In the genomic region with DNA sequence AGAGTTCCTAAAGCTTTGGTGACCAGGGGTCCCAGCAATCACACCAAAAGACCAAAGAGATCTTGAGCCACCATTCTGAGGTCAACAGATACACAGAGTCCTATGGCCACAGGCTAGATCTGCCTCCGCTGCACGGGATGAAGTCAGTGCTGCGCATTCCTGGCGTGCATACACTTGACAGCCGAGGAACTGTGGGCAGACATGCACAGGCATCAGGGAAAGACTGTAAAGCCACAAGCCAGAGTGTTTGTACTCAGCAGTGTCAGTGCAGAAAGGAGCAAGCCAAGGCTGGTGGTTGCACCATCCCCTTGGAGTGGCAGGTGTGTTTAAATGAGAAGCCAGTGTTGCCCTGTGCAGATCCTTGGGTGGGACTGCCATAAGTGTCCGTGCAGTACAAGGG, we compare ENCODE assay signal across 27 mouse cellular contexts. TPM values are rescaled to one million over a fixed set of nuclear protein-coding genes. Genes with fewer than 3 reads are reported as not detected.
DNase-seq lines count a peak whose midpoint lies in the region; ATAC-seq and TF ChIP-seq lines count a peak whose summit lies in the region.
"Had no signal": no experiment of that assay in that cellular context is flagged by ENCODE, and none has a peak within 500 bp of the region (broad histone marks: within the 10 kb centered on the region; RNA-seq: fewer than 3 reads in every experiment).

No protein-coding gene starts in this region.

- DNase-seq in heart, adult 2 months: no peak
- DNase-seq in heart, postnatal 0 days (ENCODE audit: low spot score): no peak
- no peak for DNase-seq in heart, adult 11 months
- peak; percentile 15 for DNase-seq in lung, embryonic 14.5 days
- no peak for DNase-seq in lung, postnatal 36 days
- DNase-seq in forebrain, embryonic 14.5 days (ENCODE audit: low spot score): no peak
- DNase-seq: adrenal gland, adult 2 months; adrenal gland, postnatal 14 days; cerebellum, adult 11 months; cerebellum, adult 2 months; cerebellum, adult 9-11 months; cerebellum, postnatal 25 days; gastrocnemius, postnatal 10 days; gastrocnemius, postnatal 36 days; heart, postnatal 36 days; kidney, adult 18-20 months had no signal

- no peaks in the 10 kb centered on the region for H3K36me3 ChIP-seq in heart, embryonic 13.5 days
- H3K36me3 ChIP-seq in heart, adult 2 months (ENCODE audit: control insufficient read depth, insufficient read depth, low read length): no peaks in the 10 kb centered on the region
- no peaks in the 10 kb centered on the region for H3K36me3 ChIP-seq in heart, postnatal 0 days (replicated peaks; ENCODE audit: control insufficient read depth, insufficient read depth, low read length)
- H3K36me3 ChIP-seq in lung, embryonic 14.5 days (ENCODE audit: insufficient read depth): no peaks in the 10 kb centered on the region
- no peaks in the 10 kb centered on the region for H3K36me3 ChIP-seq in forebrain, embryonic 14.5 days (ENCODE audit: control insufficient read depth, insufficient read depth, low read length)
- H3K36me3 ChIP-seq: embryonic facial prominence, embryonic 12.5 days; embryonic facial prominence, embryonic 15.5 days; forebrain, embryonic 12.5 days; heart, embryonic 10.5 days had no signal

- H3K9me3 ChIP-seq in heart, embryonic 13.5 days: no peaks in the 10 kb centered on the region
- H3K9me3 ChIP-seq in heart, postnatal 0 days (replicated peaks; ENCODE audit: control insufficient read depth, low read length): no peaks in the 10 kb centered on the region
- H3K9me3 ChIP-seq in lung, embryonic 14.5 days (ENCODE audit: low read depth, low read length): no peaks in the 10 kb centered on the region
- H3K9me3 ChIP-seq in forebrain, embryonic 14.5 days (replicated peaks; ENCODE audit: control insufficient read depth, low read length): no peaks in the 10 kb centered on the region
- H3K9me3 ChIP-seq: embryonic facial prominence, embryonic 12.5 days; embryonic facial prominence, embryonic 15.5 days; forebrain, embryonic 12.5 days; heart, embryonic 10.5 days had no signal

- no peak overlapping the region for H3K4me2 ChIP-seq in heart, embryonic 13.5 days
- no peak overlapping the region for H3K4me2 ChIP-seq in heart, postnatal 0 days (ENCODE audit: low read depth, low read length)
- no peak overlapping the region for H3K4me2 ChIP-seq in lung, embryonic 14.5 days
- H3K4me2 ChIP-seq in forebrain, embryonic 14.5 days (ENCODE audit: low read length): no peak overlapping the region
- H3K4me2 ChIP-seq: embryonic facial prominence, embryonic 12.5 days; embryonic facial prominence, embryonic 15.5 days; forebrain, embryonic 12.5 days; hindbrain, embryonic 14.5 days had no signal

- intact Hi-C loops in heart, adult 2 months (cut with DNase I): loop anchor here (5.0 kb wide), 1 partner anchor 63 kb away; no protein-coding TSS in a partner anchor

- no peaks in the 10 kb centered on the region for H3K79me2 ChIP-seq in heart, adult 2 months (replicated peaks; ENCODE audit: control insufficient read depth, insufficient read depth, low read length)

- no peak overlapping the region for H3K9ac ChIP-seq in heart, embryonic 13.5 days
- H3K9ac ChIP-seq in heart, adult 2 months (ENCODE audit: low read depth, low read length): no peak overlapping the region
- H3K9ac ChIP-seq in heart, postnatal 0 days (replicated peaks; ENCODE audit: low read depth, low read length): no peak overlapping the region
- H3K9ac ChIP-seq in lung, embryonic 14.5 days: no peak overlapping the region
- no peak overlapping the region for H3K9ac ChIP-seq in forebrain, embryonic 14.5 days (ENCODE audit: low read length)
- H3K9ac ChIP-seq: embryonic facial prominence, embryonic 12.5 days; embryonic facial prominence, embryonic 15.5 days; forebrain, embryonic 12.5 days; hindbrain, embryonic 14.5 days had no signal

- TF ChIP-seq EP300 in heart, adult 2 months (IDR thresholded peaks at IDR 0.05; ENCODE audit: insufficient read depth, low read depth, low read length): no peak
- no peak for TF ChIP-seq EP300 in heart, postnatal 0 days (IDR thresholded peaks at IDR 0.05; ENCODE audit: low read depth)

- TF ChIP-seq CTCF in heart, adult 2 months (IDR thresholded peaks at IDR 0.05): no peak
- no peak for TF ChIP-seq CTCF in heart, postnatal 0 days (IDR thresholded peaks at IDR 0.05; ENCODE audit: low read depth)
- TF ChIP-seq CTCF in lung, embryonic 14.5 days (IDR thresholded peaks at IDR 0.05; ENCODE audit: low read depth): no peak

- no peak for ATAC-seq in heart, embryonic 13.5 days (ENCODE audit: extremely low read depth, insufficient number of reproducible peaks, low FRiP score, low TSS enrichment)
- peak; percentile 62 for ATAC-seq in heart, postnatal 0 days (ENCODE audit: insufficient read depth, low read depth)
- ATAC-seq in lung, embryonic 14.5 days (ENCODE audit: insufficient read depth): no peak
- ATAC-seq in forebrain, embryonic 14.5 days: no peak
- ATAC-seq: CD4-positive, CD25-positive, alpha-beta regulatory T cell, adult 4 months; forebrain, embryonic 16.5 days; hindbrain, postnatal 0 days; inflammation-experienced regulatory T-cells, adult 6 months; intestine, embryonic 16.5 days had no signal

- no peaks in the 10 kb centered on the region for H3K27me3 ChIP-seq in heart, embryonic 13.5 days (replicated peaks)
- no peaks in the 10 kb centered on the region for H3K27me3 ChIP-seq in heart, adult 2 months (ENCODE audit: control insufficient read depth, insufficient read depth, low read length)
- H3K27me3 ChIP-seq in heart, postnatal 0 days (ENCODE audit: control insufficient read depth, insufficient read depth, low read length): no peaks in the 10 kb centered on the region
- H3K27me3 ChIP-seq in lung, embryonic 14.5 days (ENCODE audit: insufficient read depth, low read length): no peaks in the 10 kb centered on the region
- H3K27me3 ChIP-seq in forebrain, embryonic 14.5 days (replicated peaks; ENCODE audit: control insufficient read depth, insufficient read depth, low read length): no peaks in the 10 kb centered on the region
- H3K27me3 ChIP-seq: embryonic facial prominence, embryonic 12.5 days; embryonic facial prominence, embryonic 15.5 days; forebrain, embryonic 12.5 days had no signal

- WGBS in heart, embryonic 13.5 days: 46% methylated on average over 6 of the region's 6 CpGs
- 73% methylated on average over 6 of the region's 6 CpGs for WGBS in heart, adult 2 months
- 52% methylated on average over 6 of the region's 6 CpGs for WGBS in heart, postnatal 0 days
- WGBS in lung, embryonic 14.5 days: 56% methylated on average over 6 of the region's 6 CpGs
- WGBS in forebrain, embryonic 14.5 days: 88% methylated on average over 6 of the region's 6 CpGs

- peaks cover 65% of the 10 kb centered on the region for H3K4me1 ChIP-seq in heart, embryonic 13.5 days
- H3K4me1 ChIP-seq in heart, adult 2 months (ENCODE audit: control insufficient read depth, insufficient read depth, low read length): peaks cover 2% of the 10 kb centered on the region; the same call in 1 of the 2 replicates
- peaks cover 14% of the 10 kb centered on the region for H3K4me1 ChIP-seq in heart, postnatal 0 days (ENCODE audit: control insufficient read depth, insufficient read depth)
- H3K4me1 ChIP-seq in lung, embryonic 14.5 days (ENCODE audit: insufficient read depth): no peaks in the 10 kb centered on the region
- no peaks in the 10 kb centered on the region; the same call in 1 of the 2 replicates for H3K4me1 ChIP-seq in forebrain, embryonic 14.5 days (ENCODE audit: control insufficient read depth, insufficient read depth, low read length)

- H3K4me3 ChIP-seq in heart, embryonic 13.5 days: no peak overlapping the region
- no peak overlapping the region for H3K4me3 ChIP-seq in heart, adult 2 months
- H3K4me3 ChIP-seq in heart, postnatal 0 days (ENCODE audit: low read depth, low read length): no peak overlapping the region
- H3K4me3 ChIP-seq in lung, embryonic 14.5 days (ENCODE audit: low read depth, low read length): no peak overlapping the region
- no peak overlapping the region for H3K4me3 ChIP-seq in forebrain, embryonic 14.5 days (ENCODE audit: low read depth, low read length)
- H3K4me3 ChIP-seq: embryonic facial prominence, embryonic 12.5 days; embryonic facial prominence, embryonic 15.5 days; forebrain, embryonic 12.5 days; heart, embryonic 10.5 days had no signal

- no peak for TF ChIP-seq POLR2A in heart, adult 2 months (IDR thresholded peaks at IDR 0.05; ENCODE audit: insufficient read depth, low read depth, low read length)

- H3K27ac ChIP-seq in heart, embryonic 13.5 days (replicated peaks): peak overlapping the region; percentile 36
- no peak overlapping the region for H3K27ac ChIP-seq in heart, adult 2 months
- H3K27ac ChIP-seq in heart, postnatal 0 days (ENCODE audit: low read depth): no peak overlapping the region
- H3K27ac ChIP-seq in lung, embryonic 14.5 days (ENCODE audit: low read depth): no peak overlapping the region
- H3K27ac ChIP-seq in forebrain, embryonic 14.5 days (ENCODE audit: low read depth, low read length): no peak overlapping the region
- H3K27ac ChIP-seq: embryonic facial prominence, embryonic 12.5 days; embryonic facial prominence, embryonic 15.5 days; forebrain, embryonic 12.5 days; heart, embryonic 10.5 days; hindbrain, postnatal 0 days had no signal

RNA-seq across cellular contexts. Expression of gene Dap, which starts 31.6 kb away (rescaled TPM):
- 50.7 and 56.2 TPM in 2 replicates for polyA plus RNA-seq in heart, embryonic 13.5 days (2015; fragmentation: Nextera tagmentation; extraction: Ambion mirVana)
- 10 to 100 TPM; 17.7 to 27.0 TPM for total RNA-seq in heart, adult 2 months (2021)
- 15.4 and 18.8 TPM in 2 replicates for polyA plus RNA-seq in heart, adult 2 months (2012; rRNA removed)
- 36.8 and 162 TPM in 2 replicates for total RNA-seq in heart, postnatal 0 days (2014; rRNA removed; ENCODE audit: low replicate concordance)
- 47.5 and 50.3 TPM in 2 replicates for polyA plus RNA-seq in heart, postnatal 0 days (2015; fragmentation: Nextera tagmentation; extraction: Ambion mirVana)
- polyA plus RNA-seq in lung, embryonic 14.5 days (2014; fragmentation: Nextera tagmentation; extraction: Ambion mirVana): 97.1 and 99.2 TPM in 2 replicates
- 21.1 and 22.7 TPM in 2 replicates for polyA plus RNA-seq in forebrain, embryonic 14.5 days (2014; fragmentation: Nextera tagmentation; extraction: Ambion mirVana)
